Mouse (Mus musculus): Measurements from ENCODE around the gene Fkbp2.

DNA sequence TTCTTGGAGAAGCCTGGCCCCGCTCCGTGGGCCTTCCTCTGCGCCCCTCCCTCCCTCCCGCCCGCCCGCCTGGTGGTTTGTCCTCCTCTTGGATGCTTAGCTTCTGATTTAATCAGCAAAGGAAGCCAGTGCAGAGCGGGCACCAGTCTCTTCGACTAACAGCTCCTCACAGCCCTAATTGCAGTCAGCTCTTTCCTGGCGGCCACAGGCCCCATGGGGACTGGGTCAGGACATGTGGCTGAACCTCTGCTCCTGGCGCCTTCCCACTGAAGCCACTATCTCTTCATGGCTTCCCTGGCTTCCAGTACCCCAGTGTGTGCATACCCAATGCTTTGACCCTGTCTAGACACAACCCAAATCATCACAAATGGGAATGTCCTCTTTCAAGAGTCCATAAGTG, 23.8 kb downstream of the Fkbp2 start:
- TF ChIP-seq EP300 (IDR thresholded peaks at IDR 0.05; ENCODE audit: low read depth) = no peak
- TF ChIP-seq CTCF (IDR thresholded peaks at IDR 0.05; ENCODE audit: low read depth) = no peak

Measured in liver, postnatal 0 days (tissue).